Mouse (Mus musculus): ENCODE results near the gene Actr6. TPM values are rescaled to one million over a fixed set of nuclear protein-coding genes. Genes with fewer than 3 reads are reported as not detected.

The Actr6 gene
- 12.0 and 14.4 TPM in 2 replicates for polyA plus RNA-seq (2012; rRNA removed)

GRCm38 (mm10) chr10:89732001-89732794 is at the start of gene Actr6:
Gene Actr6, minus strand, starts transcription at chr10:89732295.
- DNase-seq (ENCODE audit: low spot score), result peak; percentile 70

- no peak for DNase-seq (ENCODE audit: low spot score)
These were observed 43.9 kb upstream of the Actr6 start for GRCm38 (mm10) chr10:89776029-89776428.

GRCm38 (mm10) chr10:89771894-89772293 is 39.8 kb upstream of the Actr6 start:
- no peak for DNase-seq (ENCODE audit: low spot score)

GRCm38 (mm10) chr10:89769096-89769495 is 37.0 kb upstream of the Actr6 start:
- no peak for DNase-seq (ENCODE audit: low spot score)

GRCm38 (mm10) chr10:89768352-89769020 is 36.4 kb upstream of the Actr6 start:
- no peak for DNase-seq (ENCODE audit: low spot score)

GRCm38 (mm10) chr10:89765790-89766714 is 34.0 kb upstream of the Actr6 start:
- no peak for DNase-seq (ENCODE audit: low spot score)

GRCm38 (mm10) chr10:89764457-89765121 is 32.5 kb upstream of the Actr6 start:
- DNase-seq (ENCODE audit: low spot score), result no peak

- no peak for DNase-seq (ENCODE audit: low spot score)
These were observed 28.7 kb upstream of the Actr6 start for GRCm38 (mm10) chr10:89760772-89761171.

GRCm38 (mm10) chr10:89755231-89755630 is 23.1 kb upstream of the Actr6 start:
- DNase-seq (ENCODE audit: low spot score), result no peak

- DNase-seq (ENCODE audit: low spot score), result no peak
These were observed 19.0 kb upstream of the Actr6 start for GRCm38 (mm10) chr10:89751069-89751468.

GRCm38 (mm10) chr10:89748619-89749018 is 16.5 kb upstream of the Actr6 start:
- DNase-seq (ENCODE audit: low spot score), result no peak

GRCm38 (mm10) chr10:89747911-89748310 is 15.8 kb upstream of the Actr6 start:
- DNase-seq (ENCODE audit: low spot score), result no peak

GRCm38 (mm10) chr10:89747221-89747905 is 15.3 kb upstream of the Actr6 start:
- no peak for DNase-seq (ENCODE audit: low spot score)

GRCm38 (mm10) chr10:89746581-89746980 is 14.5 kb upstream of the Actr6 start:
- DNase-seq (ENCODE audit: low spot score), result no peak

- no peak for DNase-seq (ENCODE audit: low spot score)
These were observed 13.5 kb upstream of the Actr6 start for GRCm38 (mm10) chr10:89745666-89746020.

GRCm38 (mm10) chr10:89744871-89745665 is 13.0 kb upstream of the Actr6 start, which contains the start of gene Uhrf1bp1l:
Gene Uhrf1bp1l, plus strand, starts transcription at chr10:89744991.
- peak; percentile 88 for DNase-seq (ENCODE audit: low spot score)

GRCm38 (mm10) chr10:89744341-89744740 is 12.2 kb upstream of the Actr6 start:
- DNase-seq (ENCODE audit: low spot score), result no peak

GRCm38 (mm10) chr10:89743266-89743665 is 11.2 kb upstream of the Actr6 start:
- DNase-seq (ENCODE audit: low spot score), result no peak

- DNase-seq (ENCODE audit: low spot score), result no peak
These were observed 8.9 kb upstream of the Actr6 start for GRCm38 (mm10) chr10:89740995-89741394.

- DNase-seq (ENCODE audit: low spot score), result no peak
These were observed 7.6 kb upstream of the Actr6 start for GRCm38 (mm10) chr10:89739703-89740102.
